Mouse (Mus musculus) lung, adult 2 months (tissue): ENCODE data around the gene Prss44. TPM values are rescaled to one million over a fixed set of nuclear protein-coding genes. Genes with fewer than 3 reads are reported as not detected.

Experiments
- DNase-seq: peaks from one replicate; pipeline ENCODE4 v3.0.0; 2022
- H3K4me1 ChIP-seq: fragments of 200-500 bp; 2 replicates; pipeline ENCODE4 v1.6.1; 2011; ENCODE audit warnings: low read length; ENCODE audit not compliant: control insufficient read depth, insufficient read depth
- H3K4me3 ChIP-seq: fragments of 200-500 bp; replicated peaks from 2 replicates; pipeline ENCODE3; 2011; ENCODE audit warnings: low read depth, mild to moderate bottlenecking, control low read depth, low read length; ENCODE audit errors: extremely low read depth
- CTCF ChIP-seq: fragments of 200-500 bp; IDR thresholded peaks from 2 replicates; pipeline ENCODE4 v1.5.1; 2011; ENCODE audit warnings: mild to moderate bottlenecking, low read length, control low read depth; ENCODE audit not compliant: insufficient read depth
- POLR2A ChIP-seq: fragments of 200-500 bp; IDR thresholded peaks from 2 replicates; pipeline ENCODE4 v1.6.1; 2011; ENCODE audit warnings: low read depth, mild to moderate bottlenecking, control low read depth, low read length, borderline replicate concordance; ENCODE audit errors: extremely low read depth
- WGBS: fragments of 180-500 bp; shearing (Covaris S2); methylation state at CpG from one replicate; pipeline ENCODE4 v1.1.7; 2018; 5-methylcytosine and 5-hydroxymethylcytosine counted together
- polyA plus RNA-seq: library from polyadenylated mRNA; depleted of rRNA; stranded (reverse); fragments of >200 nt; gene quantifications from 2 replicates; pipeline ENCODE4 v1.2.3, GENCODE M21; 2012; rRNA removed

The Prss44 gene
- polyA plus RNA-seq, 1 experiment = not detected

GRCm38 (mm10) chr9:110856920-110857319 lies 43.1 kb downstream of the Prss44 start:
- no peak overlapping the region for H3K4me3 ChIP-seq
- WGBS = 31% methylated on average over 4 of the region's 4 CpGs
- no peak for DNase-seq
- no peak for TF ChIP-seq POLR2A
- no peak for TF ChIP-seq CTCF
- no peaks in the 10 kb centered on the region for H3K4me1 ChIP-seq

DNA sequence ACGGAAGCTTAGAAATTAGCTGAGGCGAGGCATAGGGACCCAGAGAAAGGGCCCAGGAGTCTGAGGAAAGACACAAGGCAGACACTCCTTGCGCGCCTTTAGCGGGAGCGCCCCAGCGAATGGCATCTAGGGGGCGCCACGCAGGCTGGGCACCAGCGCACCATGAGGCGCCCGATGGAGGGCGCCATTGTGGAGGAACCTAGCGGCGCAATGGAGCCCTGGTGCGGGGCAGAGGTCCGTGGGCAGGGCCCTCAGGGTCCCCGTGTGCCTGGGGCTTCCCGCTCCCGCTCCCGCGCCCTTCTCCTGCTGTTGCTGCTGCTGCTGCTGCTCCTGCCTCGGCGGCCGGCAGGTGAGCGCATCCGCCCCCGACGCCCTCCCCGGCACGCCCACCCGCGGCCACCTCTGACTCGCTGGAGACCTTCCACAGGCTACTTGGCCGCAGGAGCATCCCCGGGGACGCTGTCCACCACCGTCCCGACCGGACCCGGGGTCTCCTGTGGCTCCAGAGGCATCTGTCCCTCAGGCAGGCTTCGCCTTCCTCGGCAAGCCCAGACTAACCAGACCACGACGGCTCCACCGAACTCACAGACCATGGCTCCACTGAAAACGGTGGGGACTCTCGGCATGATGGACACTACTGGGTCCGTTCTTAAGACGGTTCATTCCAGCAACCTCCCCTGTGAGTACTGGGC lies 44.1 kb downstream of the Prss44 start, which contains the start of gene Prss50:
Gene Prss50, plus strand, starts transcription at position 187 of the 692 bp plus-strand sequence.
- no peak for TF ChIP-seq POLR2A
- TF ChIP-seq CTCF = 0 out of 2 replicates have a peak, but pooled peaks have one; percentile 12
- H3K4me1 ChIP-seq = no peaks in the 10 kb centered on the region
- DNase-seq = no peak
- 17% methylated on average over 50 of the region's 50 CpGs for WGBS
- H3K4me3 ChIP-seq = no peak within 1 kb of the TSS

DNA sequence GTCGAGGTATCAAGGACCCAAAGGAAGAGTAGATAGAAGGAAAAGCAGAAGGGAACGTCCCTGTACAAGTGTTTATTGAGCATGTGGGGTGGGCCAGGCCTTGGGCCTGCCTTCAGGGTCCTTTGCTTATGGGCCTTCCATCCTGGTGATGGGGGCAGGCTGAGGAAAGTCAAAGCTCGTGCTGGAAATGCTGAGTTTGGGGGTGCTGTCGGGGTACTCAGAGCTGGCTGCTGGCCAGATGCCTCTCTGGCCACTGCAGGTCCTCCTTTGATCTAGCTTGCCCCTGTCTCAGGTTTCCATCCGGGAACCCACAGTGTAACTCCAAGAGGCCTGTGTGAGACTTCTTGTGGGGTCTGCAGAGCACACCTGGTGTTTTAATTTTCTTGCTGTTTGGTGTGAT lies 44.7 kb downstream of the Prss44 start:
- H3K4me3 ChIP-seq = no peak overlapping the region
- 68% methylated on average over 5 of the region's 5 CpGs for WGBS
- no peak for DNase-seq
- TF ChIP-seq CTCF = no peak
- TF ChIP-seq POLR2A = no peak
- no peaks in the 10 kb centered on the region for H3K4me1 ChIP-seq

DNA sequence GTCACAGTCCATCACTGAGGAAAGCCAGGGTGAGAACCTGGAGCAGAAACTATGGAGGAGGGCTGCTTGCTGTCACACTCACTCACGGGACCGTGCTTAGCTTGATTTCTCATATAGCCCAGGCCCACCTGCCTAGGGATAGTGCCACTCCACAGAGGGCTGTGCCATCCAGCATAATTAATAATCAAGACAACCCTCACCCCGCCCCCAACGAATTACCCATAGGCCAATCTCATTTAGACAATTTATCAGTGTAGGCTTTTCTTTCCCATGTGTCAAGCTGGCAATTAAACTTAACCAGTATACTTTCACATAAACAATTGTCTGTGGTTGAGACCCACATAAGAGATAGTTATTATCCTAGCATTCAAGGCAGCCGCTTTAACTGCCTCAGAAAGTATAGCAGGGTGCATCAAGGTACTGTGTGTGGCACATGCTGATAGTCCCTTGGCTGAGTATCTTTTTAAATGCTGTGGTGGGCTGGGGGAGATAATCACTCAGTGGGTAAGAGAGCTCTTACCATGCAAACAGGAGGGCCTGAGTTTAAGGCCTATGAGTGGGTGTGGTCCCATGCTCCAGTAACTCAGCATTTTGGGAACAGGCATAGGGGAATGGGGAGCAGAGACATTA lies 45.3 kb downstream of the Prss44 start:
- 90% methylated on average over 5 of the region's 5 CpGs for WGBS
- Histone ChIP-seq H3K4me3 (no peak overlapping the region), H3K4me1 (no peaks in the 10 kb centered on the region)
- DNase-seq = no peak
- TF ChIP-seq CTCF (no peak), POLR2A (no peak)

DNA sequence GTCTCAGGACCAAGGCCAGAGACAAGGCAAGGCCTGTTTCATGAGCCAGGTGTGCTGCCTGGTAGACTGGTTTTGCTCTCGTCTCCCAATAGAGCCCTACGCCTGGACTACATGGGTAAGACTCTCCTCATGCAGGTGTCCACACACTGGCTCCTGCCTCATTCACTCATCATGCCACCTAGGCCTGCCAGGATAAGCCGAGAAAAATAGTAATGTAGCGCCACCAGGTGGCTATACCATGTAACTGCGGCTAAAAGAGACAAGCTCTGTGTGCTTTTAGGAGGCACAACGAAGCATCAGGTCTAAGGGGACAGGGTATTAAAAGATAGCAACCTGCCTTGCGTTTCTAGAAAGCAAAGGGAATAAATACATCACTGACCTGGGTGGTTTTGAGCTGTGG lies 57.2 kb downstream of the Prss44 start:
- no peak for TF ChIP-seq POLR2A
- peak; percentile 56 for TF ChIP-seq CTCF
- DNase-seq = peak; percentile 55
- no peak overlapping the region for H3K4me3 ChIP-seq
- WGBS = 24% methylated on average over 7 of the region's 7 CpGs
- H3K4me1 ChIP-seq = no peaks in the 10 kb centered on the region

Other genes with a start within 250 kb of the Prss44 start
- 20.0 and 22.9 TPM in 2 replicates for gene Nradd, start 189.5 kb upstream of the Prss44 start, polyA plus RNA-seq
- 58.4 and 66.4 TPM in 2 replicates for gene Nbeal2, start 159.8 kb upstream of the Prss44 start, polyA plus RNA-seq
- 101 and 124 TPM in 2 replicates for gene Ccdc12, start 157.5 kb upstream of the Prss44 start, polyA plus RNA-seq
- 10.8 and 214 TPM in 2 replicates for gene Myl3, start 72.1 kb upstream of the Prss44 start, polyA plus RNA-seq
- 13.8 and 14.0 TPM in 2 replicates for gene Pth1r, start 66.8 kb upstream of the Prss44 start, polyA plus RNA-seq
- gene Prss42, start 15.8 kb upstream of the Prss44 start, polyA plus RNA-seq = not detected in 2 replicates
- gene Prss43, start 12.7 kb downstream of the Prss44 start, polyA plus RNA-seq = not detected in 2 replicates
- gene Prss45, start 20.6 kb downstream of the Prss44 start, polyA plus RNA-seq = not detected in 2 replicates
- not detected in 2 replicates for gene Prss46, start 30.5 kb downstream of the Prss44 start, polyA plus RNA-seq
- gene Prss50, start 44.0 kb downstream of the Prss44 start, polyA plus RNA-seq = 0.10 TPM in 1 of 2 replicates, not detected in the other
- 118 and 120 TPM in 2 replicates for gene Als2cl, start 65.9 kb downstream of the Prss44 start, polyA plus RNA-seq
- gene Tmie, start 66.1 kb downstream of the Prss44 start, polyA plus RNA-seq = 4.1 and 4.3 TPM in 2 replicates
- not detected in 2 replicates for gene Fam240a, start 102.9 kb downstream of the Prss44 start, polyA plus RNA-seq
- 0.88 and 1.0 TPM in 2 replicates for gene Tdgf1, start 132.2 kb downstream of the Prss44 start, polyA plus RNA-seq
- 0.38 and 0.84 TPM in 2 replicates for gene Lrrc2, start 137.6 kb downstream of the Prss44 start, polyA plus RNA-seq
- gene Rtp3, start 176.6 kb downstream of the Prss44 start, polyA plus RNA-seq = 26.7 and 29.0 TPM in 2 replicates
- gene Ltf, start 205.3 kb downstream of the Prss44 start, polyA plus RNA-seq = 8.1 and 20.3 TPM in 2 replicates
- gene Ccrl2, start 243.5 kb downstream of the Prss44 start, polyA plus RNA-seq = 43.9 and 51.2 TPM in 2 replicates